Mouse (Mus musculus) embryonic facial prominence, embryonic 12.5 days (tissue): ENCODE measurements around the gene Wnt11. TPM values are rescaled to one million over a fixed set of nuclear protein-coding genes. Genes with fewer than 3 reads are reported as not detected.

Source experiments
- ATAC-seq: fragments of 200-750 bp; cut with Nextera tagmentation; 2 replicates; pipeline ENCODE4 v1.8.0; 2017; ENCODE audit not compliant: insufficient number of reproducible peaks, insufficient read depth, low FRiP score, low TSS enrichment
- H3K27ac ChIP-seq: fragments of 300-500 bp; sonication (generic); 2 replicates; pipeline ENCODE4 v1.5.1; 2016; ENCODE audit warnings: mild to moderate bottlenecking
- H3K27me3 ChIP-seq: fragments of 300-500 bp; sonication (generic); 2 replicates; pipeline ENCODE4 v1.6.1; 2016; ENCODE audit warnings: mild to moderate bottlenecking, moderate library complexity
- H3K36me3 ChIP-seq: fragments of 300-500 bp; sonication (generic); 2 replicates; pipeline ENCODE4 v1.6.1; 2016; ENCODE audit warnings: mild to moderate bottlenecking
- H3K4me1 ChIP-seq: fragments of 300-500 bp; sonication (generic); 2 replicates; pipeline ENCODE4 v1.6.1; 2016
- H3K4me2 ChIP-seq: fragments of 300-500 bp; sonication (generic); replicated peaks from 2 replicates; pipeline ENCODE4 v1.6.1; 2016; ENCODE audit warnings: mild to moderate bottlenecking, moderate library complexity
- H3K4me3 ChIP-seq: fragments of 300-500 bp; sonication (generic); 2 replicates; pipeline ENCODE4 v1.5.1; 2016; ENCODE audit warnings: mild to moderate bottlenecking
- H3K9ac ChIP-seq: fragments of 300-500 bp; sonication (generic); 2 replicates; pipeline ENCODE4 v1.6.1; 2016; ENCODE audit warnings: mild to moderate bottlenecking, moderate library complexity
- H3K9me3 ChIP-seq: fragments of 300-500 bp; sonication (generic); 2 replicates; pipeline ENCODE4 v1.6.1; 2016; ENCODE audit warnings: mild to moderate bottlenecking, moderate library complexity
- WGBS: fragments of 180-500 bp; shearing (Covaris S2); methylation state at CpG from one replicate; pipeline ENCODE4 v1.1.7; 2016; 5-methylcytosine and 5-hydroxymethylcytosine counted together
- polyA plus RNA-seq: library from polyadenylated mRNA; unstranded; fragments of >200 nt; fragmentation: Nextera tagmentation; extraction: Ambion mirVana; gene quantifications from 2 replicates; pipeline ENCODE4 v1.2.1, GENCODE M21; 2016

The Wnt11 gene
- polyA plus RNA-seq, 1 experiment from 2014 or later = 24.3 TPM

DNA sequence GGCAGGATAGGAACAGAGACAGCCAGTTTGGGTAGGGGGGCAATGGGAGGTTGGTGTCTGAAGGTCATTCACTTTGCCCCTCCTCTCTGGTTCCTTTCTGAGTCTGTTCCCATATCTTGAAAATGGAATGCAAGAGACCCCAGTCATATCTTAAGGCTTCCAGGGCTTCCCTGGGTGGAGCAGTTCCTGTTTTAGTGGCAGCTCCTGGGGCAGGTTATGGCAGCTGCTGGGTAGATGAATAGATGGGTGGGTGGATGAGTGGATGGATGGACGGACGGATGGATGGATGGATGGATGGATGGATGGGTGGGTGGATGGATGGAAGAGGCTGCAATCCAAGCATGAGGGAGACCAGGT, 32.9 kb downstream of the Wnt11 start:
- H3K9me3 ChIP-seq = no peaks in the 10 kb centered on the region
- H3K27ac ChIP-seq = no peak overlapping the region
- H3K9ac ChIP-seq = no peak overlapping the region
- H3K4me2 ChIP-seq = no peak overlapping the region
- peaks cover 6% of the 10 kb centered on the region for H3K27me3 ChIP-seq
- 89% methylated on average over 2 of the region's 2 CpGs for WGBS
- no peak overlapping the region for H3K4me3 ChIP-seq
- no peak for ATAC-seq
- peaks cover 53% of the 10 kb centered on the region for H3K4me1 ChIP-seq
- H3K36me3 ChIP-seq = no peaks in the 10 kb centered on the region

DNA sequence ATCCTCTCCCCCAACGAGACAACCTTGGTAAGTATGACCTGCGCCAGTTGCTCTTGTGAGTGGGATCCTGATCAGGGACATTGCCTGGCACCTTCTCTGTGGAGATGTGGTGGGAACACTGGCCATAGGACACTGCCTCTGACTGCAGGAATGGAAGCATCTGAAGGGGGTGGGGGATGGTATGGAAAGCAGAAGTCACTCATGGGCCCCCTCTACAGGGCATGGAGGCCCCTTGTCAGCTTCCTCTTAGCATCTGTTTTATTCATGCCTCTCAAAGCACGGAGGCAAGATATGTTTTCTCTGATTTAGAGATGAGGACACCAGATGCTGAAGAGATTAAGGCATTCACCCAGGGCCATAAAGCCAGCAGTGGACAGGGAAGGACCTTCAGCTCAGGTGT, 34.2 kb downstream of the Wnt11 start:
- ATAC-seq = no peak
- WGBS = 59% methylated on average over 3 of the region's 3 CpGs

DNA sequence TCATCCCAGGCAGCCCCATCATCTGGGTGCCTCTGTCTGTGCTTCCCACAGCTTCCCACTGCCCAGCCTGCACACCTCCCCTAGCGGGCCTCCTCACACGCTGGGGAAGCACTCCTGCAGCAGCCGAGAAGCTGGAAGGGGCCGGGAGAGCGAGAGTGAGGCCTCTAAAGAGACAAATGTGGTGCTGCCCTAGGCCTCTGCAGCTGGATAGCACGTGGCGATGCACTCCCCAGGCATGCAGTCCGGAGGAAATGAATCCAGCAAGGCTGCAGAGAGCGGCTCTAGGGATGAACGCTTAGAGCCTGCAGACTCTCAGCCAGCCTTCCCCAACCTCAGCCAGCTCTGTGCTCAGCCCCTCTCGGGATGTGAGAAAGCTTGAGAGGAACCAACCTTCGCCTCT, 35.9 kb downstream of the Wnt11 start:
- Histone ChIP-seq H3K4me2 (no peak overlapping the region), H3K4me1 (peaks cover 58% of the 10 kb centered on the region), H3K27me3 (peaks cover 3% of the 10 kb centered on the region), H3K4me3 (no peak overlapping the region), H3K27ac (peak overlapping the region; percentile 67), H3K9me3 (no peaks in the 10 kb centered on the region), H3K9ac (0 out of 2 replicates have a peak overlapping the region, but pooled peaks have one; percentile 12), H3K36me3 (no peaks in the 10 kb centered on the region)
- peak; percentile 50; the same call in 1 of the 2 replicates for ATAC-seq
- WGBS = 16% methylated on average over 12 of the region's 12 CpGs

More for the DNA sequence above, 34.2 kb downstream of the Wnt11 start:
- Histone ChIP-seq H3K4me2 (no peak overlapping the region), H3K4me1 (peaks cover 50% of the 10 kb centered on the region), H3K27ac (no peak overlapping the region), H3K9ac (no peak overlapping the region), H3K36me3 (no peaks in the 10 kb centered on the region), H3K27me3 (peaks cover 6% of the 10 kb centered on the region), H3K9me3 (no peaks in the 10 kb centered on the region), H3K4me3 (no peak overlapping the region)

DNA sequence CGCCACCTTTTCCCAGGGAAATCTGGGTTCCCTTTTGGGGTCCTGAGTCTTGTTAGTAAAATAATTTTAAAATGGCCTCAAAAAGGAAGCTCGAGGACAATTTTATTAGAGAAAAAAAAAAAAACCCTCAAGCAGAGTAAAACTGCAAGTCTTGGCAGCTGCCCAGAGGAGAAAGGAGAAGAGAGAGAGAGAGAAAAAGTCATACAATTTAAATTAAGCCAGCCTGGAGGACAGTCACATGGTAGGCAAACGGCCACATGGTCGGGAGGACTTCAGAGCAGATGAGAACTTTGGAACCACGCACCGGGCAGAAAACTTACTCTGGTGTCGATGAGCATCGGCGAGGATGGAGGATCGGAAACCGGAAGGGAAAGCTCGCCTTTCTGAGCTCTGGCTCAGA, 37.0 kb downstream of the Wnt11 start:
- peaks cover 64% of the 10 kb centered on the region for H3K4me1 ChIP-seq
- 65% methylated on average over 12 of the region's 12 CpGs for WGBS
- no peak overlapping the region for H3K4me3 ChIP-seq
- no peak overlapping the region for H3K27ac ChIP-seq
- no peaks in the 10 kb centered on the region for H3K9me3 ChIP-seq
- no peak overlapping the region for H3K4me2 ChIP-seq
- ATAC-seq = no peak
- H3K9ac ChIP-seq = no peak overlapping the region
- no peaks in the 10 kb centered on the region for H3K36me3 ChIP-seq
- no peaks in the 10 kb centered on the region; the same call in 1 of the 2 replicates for H3K27me3 ChIP-seq

DNA sequence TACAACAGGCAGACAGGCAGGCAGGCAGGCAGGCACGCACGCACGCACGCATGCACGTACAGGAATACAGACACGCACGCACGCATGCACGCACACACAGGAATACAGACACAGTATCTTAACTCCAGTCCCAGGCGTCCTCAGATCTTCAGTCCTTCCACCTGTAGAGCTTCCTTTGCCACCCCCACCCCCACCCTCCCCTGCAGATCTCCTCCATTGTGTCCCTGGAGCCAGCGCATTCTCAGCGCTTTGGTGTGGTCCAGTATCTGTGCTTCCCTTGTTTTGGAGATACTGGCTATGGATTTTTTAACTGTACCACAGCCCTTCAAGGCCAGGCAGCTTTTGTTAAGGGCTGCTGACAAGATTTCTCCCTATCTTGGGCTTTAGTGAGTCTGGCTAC, 38.4 kb downstream of the Wnt11 start:
- Histone ChIP-seq H3K4me2 (no peak overlapping the region), H3K4me1 (peaks cover 57% of the 10 kb centered on the region), H3K4me3 (no peak overlapping the region), H3K27ac (no peak overlapping the region), H3K36me3 (no peaks in the 10 kb centered on the region), H3K9ac (no peak overlapping the region), H3K27me3 (no peaks in the 10 kb centered on the region), H3K9me3 (no peaks in the 10 kb centered on the region)
- WGBS = 83% methylated on average over 12 of the region's 12 CpGs
- no peak for ATAC-seq

DNA sequence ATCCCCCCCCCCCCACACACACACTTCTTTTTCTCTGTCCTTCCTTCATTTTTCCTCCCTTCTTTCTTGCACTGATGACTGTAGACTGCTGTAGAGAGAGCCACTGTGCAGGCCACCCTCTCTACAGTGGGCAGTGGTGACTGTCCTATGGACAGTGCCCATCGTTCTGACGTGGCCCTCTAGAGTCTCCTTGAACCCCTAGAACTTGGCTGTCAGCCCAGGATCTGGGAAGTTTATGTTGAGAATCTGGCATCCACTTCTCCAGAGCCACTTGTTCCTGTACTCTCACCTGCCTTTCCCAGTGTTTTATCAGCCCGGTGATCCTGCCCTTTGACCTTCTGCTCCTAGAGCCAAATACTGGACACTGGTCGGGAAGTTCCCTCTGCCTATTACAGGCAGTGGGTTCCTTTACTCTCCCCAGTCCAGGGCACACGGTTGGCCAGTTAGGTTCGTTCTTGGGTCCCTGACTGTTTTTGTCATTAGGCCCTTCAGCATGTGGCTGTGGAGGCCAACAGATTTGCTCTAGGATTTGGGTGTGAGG, 39.6 kb downstream of the Wnt11 start:
- no peak overlapping the region for H3K4me2 ChIP-seq
- H3K9ac ChIP-seq = no peak overlapping the region
- H3K27me3 ChIP-seq = no peaks in the 10 kb centered on the region
- 60% methylated on average over 6 of the region's 6 CpGs for WGBS
- H3K36me3 ChIP-seq = no peaks in the 10 kb centered on the region
- no peak overlapping the region for H3K27ac ChIP-seq
- no peaks in the 10 kb centered on the region for H3K9me3 ChIP-seq
- H3K4me3 ChIP-seq = no peak overlapping the region
- ATAC-seq = no peak
- H3K4me1 ChIP-seq = peaks cover 53% of the 10 kb centered on the region

DNA sequence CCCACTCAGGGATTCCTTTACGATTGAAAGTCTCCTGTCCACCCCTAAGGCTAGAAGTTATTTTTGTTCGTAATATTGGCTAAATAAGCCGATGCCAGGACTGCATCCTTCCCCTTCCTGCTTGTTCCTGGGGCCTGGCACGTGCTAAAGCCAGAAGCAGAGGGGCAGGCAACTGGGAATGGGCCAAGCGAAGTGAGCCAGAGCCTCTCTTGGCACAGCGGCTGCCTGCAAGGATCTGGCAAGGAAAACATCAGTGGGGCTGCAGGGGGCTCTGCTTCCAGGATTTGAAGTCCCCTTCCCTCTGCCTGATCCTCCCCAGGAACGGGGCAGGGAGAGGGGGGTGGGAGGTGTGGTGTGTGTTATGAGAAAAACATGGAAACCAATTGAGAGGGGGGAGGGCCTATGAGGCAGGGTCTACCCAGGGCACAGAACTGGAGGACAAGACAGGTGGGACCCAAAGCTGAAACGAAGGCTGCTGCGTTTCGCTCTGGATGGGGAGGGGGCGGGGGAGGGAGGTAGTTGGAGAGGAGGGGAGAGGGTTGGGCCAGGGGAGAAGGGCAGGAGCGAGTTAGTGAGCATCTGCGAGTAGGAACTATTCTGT, 40.6 kb downstream of the Wnt11 start:
- Histone ChIP-seq H3K27ac (0 out of 2 replicates have a peak overlapping the region, but pooled peaks have one; percentile 37), H3K4me3 (no peak overlapping the region), H3K9ac (no peak overlapping the region), H3K4me2 (peak overlapping the region; percentile 10), H3K9me3 (no peaks in the 10 kb centered on the region), H3K4me1 (peaks cover 45% of the 10 kb centered on the region), H3K27me3 (no peaks in the 10 kb centered on the region), H3K36me3 (no peaks in the 10 kb centered on the region)
- WGBS = 20% methylated on average over 12 of the region's 13 CpGs
- ATAC-seq = no peak

DNA sequence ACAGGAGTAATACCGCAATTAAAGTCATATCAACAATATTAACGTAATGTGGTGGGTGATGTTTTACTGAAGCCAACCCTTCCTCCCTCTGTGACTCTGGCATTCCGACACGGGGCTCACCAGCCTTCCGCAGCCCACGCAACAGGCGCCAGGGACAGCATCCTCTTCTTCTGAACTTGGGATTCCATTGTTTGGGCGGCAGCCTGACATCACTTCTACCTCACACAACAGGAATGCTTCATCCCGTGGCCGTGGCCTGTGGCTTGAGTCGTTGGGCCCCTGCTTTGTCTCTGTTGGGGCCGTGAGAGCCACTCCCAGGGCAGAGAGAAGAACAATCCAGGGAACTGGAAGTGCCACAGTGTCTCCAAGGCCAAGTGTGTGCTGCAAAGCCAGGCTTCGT, 41.2 kb downstream of the Wnt11 start:
- Histone ChIP-seq H3K9ac (no peak overlapping the region), H3K4me3 (no peak overlapping the region), H3K36me3 (no peaks in the 10 kb centered on the region), H3K4me2 (no peak overlapping the region), H3K27me3 (no peaks in the 10 kb centered on the region), H3K4me1 (peaks cover 38% of the 10 kb centered on the region), H3K27ac (0 out of 2 replicates have a peak overlapping the region, but pooled peaks have one; percentile 19), H3K9me3 (no peaks in the 10 kb centered on the region)
- 38% methylated on average over 13 of the region's 13 CpGs for WGBS
- ATAC-seq = no peak

DNA sequence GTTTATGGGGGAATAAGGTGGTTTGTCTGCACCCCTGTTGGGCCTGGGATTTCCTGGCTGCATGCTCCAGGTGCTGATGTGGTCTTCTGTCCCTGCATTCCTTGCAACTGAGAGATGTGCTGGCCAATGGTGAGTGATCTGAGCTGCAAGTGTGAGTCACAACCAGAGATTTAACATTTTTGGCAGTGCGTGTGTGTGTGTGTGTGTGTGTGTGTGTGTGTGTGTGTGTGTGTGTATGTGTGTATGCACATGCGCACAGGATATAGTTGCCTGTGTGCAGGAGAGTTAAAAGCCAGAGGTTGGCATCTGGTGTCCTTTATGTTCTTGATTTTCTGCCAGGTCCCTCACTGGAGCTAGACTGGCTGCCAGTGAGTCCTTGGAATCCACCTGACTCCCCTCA, 44.3 kb downstream of the Wnt11 start:
- no peak overlapping the region for H3K4me3 ChIP-seq
- 90% methylated on average over 2 of the region's 2 CpGs for WGBS
- H3K4me1 ChIP-seq = peaks cover 33% of the 10 kb centered on the region
- H3K36me3 ChIP-seq = no peaks in the 10 kb centered on the region
- no peaks in the 10 kb centered on the region for H3K27me3 ChIP-seq
- ATAC-seq = no peak
- no peaks in the 10 kb centered on the region for H3K9me3 ChIP-seq
- no peak overlapping the region for H3K9ac ChIP-seq
- H3K4me2 ChIP-seq = no peak overlapping the region
- no peak overlapping the region for H3K27ac ChIP-seq

DNA sequence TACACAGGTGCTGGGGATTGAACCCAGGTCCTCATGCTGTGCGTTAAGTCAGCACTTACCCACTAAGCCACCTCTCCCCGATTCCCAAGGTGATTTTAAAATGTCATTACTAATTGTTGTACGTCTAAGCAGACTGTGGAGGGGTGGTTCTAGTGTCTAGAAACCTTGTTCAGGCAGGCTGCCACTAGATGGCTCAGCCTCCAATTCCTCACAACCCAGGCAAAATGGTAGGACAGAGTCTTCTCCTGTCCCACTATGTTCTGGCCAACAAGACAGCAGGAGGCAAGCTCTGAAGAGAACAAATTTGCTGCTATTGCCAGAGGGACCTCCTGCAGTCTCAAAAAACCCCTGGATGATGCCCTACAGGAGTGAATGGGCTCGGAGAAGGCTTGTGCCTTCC, 47.0 kb downstream of the Wnt11 start:
- Histone ChIP-seq H3K27me3 (no peaks in the 10 kb centered on the region), H3K9ac (no peak overlapping the region), H3K4me1 (peaks cover 11% of the 10 kb centered on the region), H3K9me3 (no peaks in the 10 kb centered on the region), H3K36me3 (no peaks in the 10 kb centered on the region), H3K4me2 (no peak overlapping the region), H3K27ac (no peak overlapping the region), H3K4me3 (no peak overlapping the region)
- ATAC-seq = no peak
- 59% methylated on average over 4 of the region's 4 CpGs for WGBS

DNA sequence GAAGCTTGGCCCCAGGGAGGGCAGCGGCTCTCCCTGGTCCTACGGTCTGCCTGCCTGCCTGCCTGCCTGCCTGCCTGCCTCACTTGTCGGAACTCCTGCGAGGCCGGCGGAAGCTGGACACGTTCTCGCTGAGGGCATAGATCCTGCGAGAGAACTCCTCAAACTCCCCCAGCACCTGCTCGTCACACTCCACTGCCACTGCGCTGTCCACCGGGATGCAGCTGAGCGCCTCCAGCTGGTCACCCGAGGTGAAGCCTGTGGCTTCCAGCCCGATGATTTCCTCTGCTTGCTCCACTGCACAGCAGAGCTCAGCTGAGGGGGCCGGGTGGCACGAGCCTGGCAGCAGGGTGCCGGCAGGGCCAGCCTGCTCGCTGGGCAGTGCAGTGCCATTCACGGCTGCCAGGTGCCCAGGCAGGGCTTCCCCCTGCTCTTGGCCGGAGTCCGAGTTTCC, 52.9 kb downstream of the Wnt11 start:
- no peaks in the 10 kb centered on the region for H3K9me3 ChIP-seq
- no peak overlapping the region for H3K4me2 ChIP-seq
- no peak for ATAC-seq
- H3K4me3 ChIP-seq = no peak overlapping the region
- WGBS = 48% methylated on average over 22 of the region's 22 CpGs
- H3K27ac ChIP-seq = no peak overlapping the region
- H3K27me3 ChIP-seq = no peaks in the 10 kb centered on the region
- no peak overlapping the region for H3K9ac ChIP-seq
- peaks cover 14% of the 10 kb centered on the region; the same call in 1 of the 2 replicates for H3K4me1 ChIP-seq
- H3K36me3 ChIP-seq = 0 out of 2 replicates have a peak, but pooled peaks cover 5% of the 10 kb centered on the region

DNA sequence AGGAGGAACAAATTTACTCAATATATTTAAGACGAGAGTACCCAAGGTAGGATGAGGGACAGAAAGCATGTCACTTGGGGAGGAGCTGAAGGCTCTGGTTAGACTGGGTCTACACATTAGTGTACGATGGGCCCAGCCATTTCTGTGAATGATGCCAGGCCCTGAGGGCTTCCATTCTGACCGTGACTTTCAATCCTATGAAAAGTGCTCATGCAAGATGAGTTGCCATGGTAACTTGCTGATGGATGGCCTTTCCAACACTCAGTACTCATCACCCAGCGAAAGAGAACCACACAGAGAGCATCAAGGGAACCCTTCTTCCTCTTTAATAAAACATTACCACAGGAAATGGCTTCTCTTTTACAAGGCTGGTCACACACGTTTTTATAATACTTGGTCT, 53.9 kb downstream of the Wnt11 start:
- no peak overlapping the region for H3K4me2 ChIP-seq
- no peak overlapping the region for H3K4me3 ChIP-seq
- H3K27ac ChIP-seq = no peak overlapping the region
- no peak for ATAC-seq
- no peaks in the 10 kb centered on the region for H3K9me3 ChIP-seq
- H3K4me1 ChIP-seq = peaks cover 14% of the 10 kb centered on the region; the same call in 1 of the 2 replicates
- no peaks in the 10 kb centered on the region for H3K27me3 ChIP-seq
- H3K9ac ChIP-seq = no peak overlapping the region
- 58% methylated on average over 5 of the region's 5 CpGs for WGBS
- 0 out of 2 replicates have a peak, but pooled peaks cover 5% of the 10 kb centered on the region for H3K36me3 ChIP-seq
